21 mouse cellular contexts compared by ENCODE assay signal in genomic region chr12:25011733-25012367, GRCm38 (mm10). TPM values are rescaled to one million over a fixed set of nuclear protein-coding genes. Genes with fewer than 3 reads are reported as not detected.
DNase-seq lines count a peak whose midpoint lies in the region; ATAC-seq and TF ChIP-seq lines count a peak whose summit lies in the region.
"Had no signal": no experiment of that assay in that cellular context is flagged by ENCODE, and none has a peak within 500 bp of the region (broad histone marks: within the 10 kb centered on the region; RNA-seq: fewer than 3 reads in every experiment).

No protein-coding gene starts in this region.

- peak; percentile 79 for DNase-seq in heart, adult 11 months
- DNase-seq in heart, adult 18-20 months, result no peak
- no peak for DNase-seq in lung, postnatal 25 days (ENCODE audit: low spot score)
- peak; percentile 70 for DNase-seq in stomach, postnatal 0 days (ENCODE audit: low spot score)
- peak; percentile 49 for DNase-seq in thymus, postnatal 4 days
- DNase-seq in kidney, postnatal 4 days, result no peak
- no peak for DNase-seq in left cerebral cortex, postnatal 25 days (ENCODE audit: low spot score in 2 of 2)
- DNase-seq: adrenal gland, adult 8-10 months; cerebellum, postnatal 10 days; embryo, embryonic 11 days; heart, postnatal 4 days; kidney, adult 8-10 months; kidney, postnatal 36 days; midbrain, embryonic 14.5 days; spleen, adult 18-20 months had no signal

- no peak overlapping the region for H3K9ac ChIP-seq in lung, embryonic 16.5 days (ENCODE audit: low read length)
- no peak overlapping the region for H3K9ac ChIP-seq in stomach, postnatal 0 days (ENCODE audit: low read length)
- H3K9ac ChIP-seq: heart, embryonic 12.5 days; hindbrain, embryonic 15.5 days; limb, embryonic 13.5 days; liver, embryonic 14.5 days had no signal

- no peak overlapping the region for H3K4me3 ChIP-seq in lung, embryonic 16.5 days (ENCODE audit: low read length)
- H3K4me3 ChIP-seq in stomach, postnatal 0 days (ENCODE audit: low read depth, low read length), result no peak overlapping the region
- H3K4me3 ChIP-seq: heart, embryonic 12.5 days; hindbrain, embryonic 15.5 days; limb, embryonic 13.5 days had no signal

- TF ChIP-seq CTCF in stomach, postnatal 0 days (IDR thresholded peaks at IDR 0.05; ENCODE audit: low read depth), result no peak

- peak; percentile 60; the same call in 1 of the 2 replicates for ATAC-seq in lung, embryonic 16.5 days (ENCODE audit: low read depth)
- peak; percentile 74 for ATAC-seq in stomach, postnatal 0 days (ENCODE audit: low FRiP score, low TSS enrichment)
- ATAC-seq: forebrain, embryonic 16.5 days had no signal

- H3K9me3 ChIP-seq in lung, embryonic 16.5 days (ENCODE audit: control insufficient read depth, low read length), result no peaks in the 10 kb centered on the region
- no peaks in the 10 kb centered on the region for H3K9me3 ChIP-seq in stomach, postnatal 0 days (ENCODE audit: control insufficient read depth, low read length)
- H3K9me3 ChIP-seq: heart, embryonic 12.5 days; hindbrain, embryonic 15.5 days; limb, embryonic 13.5 days had no signal

- TF ChIP-seq EP300 in stomach, postnatal 0 days (optimal IDR thresholded peaks at IDR 0.05), result no peak

- intact Hi-C loops in left cerebral cortex, postnatal 25 days (cut with DNase I), result no loop called here

- no peak overlapping the region for H3K27ac ChIP-seq in lung, embryonic 16.5 days (ENCODE audit: low read length)
- H3K27ac ChIP-seq in stomach, postnatal 0 days (replicated peaks), result peak overlapping the region; percentile 56
- H3K27ac ChIP-seq: hindbrain, embryonic 15.5 days; limb, embryonic 13.5 days; liver, embryonic 14.5 days had no signal

- 50% methylated on average over 15 of the region's 15 CpGs for WGBS in lung, embryonic 16.5 days
- 53% methylated on average over 15 of the region's 15 CpGs for WGBS in stomach, postnatal 0 days

- H3K4me2 ChIP-seq in lung, embryonic 16.5 days (ENCODE audit: low read depth, low read length), result no peak overlapping the region; the same call in 1 of the 2 replicates
- no peak overlapping the region for H3K4me2 ChIP-seq in stomach, postnatal 0 days (replicated peaks; ENCODE audit: low read depth)
- H3K4me2 ChIP-seq: heart, embryonic 12.5 days; hindbrain, embryonic 15.5 days; limb, embryonic 13.5 days had no signal

- H3K4me1 ChIP-seq in lung, embryonic 16.5 days (replicated peaks; ENCODE audit: control insufficient read depth, insufficient read depth, low read length), result no peaks in the 10 kb centered on the region
- no peaks in the 10 kb centered on the region for H3K4me1 ChIP-seq in stomach, postnatal 0 days (replicated peaks; ENCODE audit: control insufficient read depth, insufficient read depth)
- H3K4me1 ChIP-seq: hindbrain, embryonic 15.5 days; limb, embryonic 13.5 days had no signal

- H3K36me3 ChIP-seq in lung, embryonic 16.5 days (ENCODE audit: control insufficient read depth, insufficient read depth, low read length), result peaks cover 32% of the 10 kb centered on the region
- H3K36me3 ChIP-seq in stomach, postnatal 0 days (ENCODE audit: control insufficient read depth, insufficient read depth, low read length), result peaks cover 34% of the 10 kb centered on the region

- no peaks in the 10 kb centered on the region for H3K27me3 ChIP-seq in lung, embryonic 16.5 days (ENCODE audit: control insufficient read depth, insufficient read depth, low read depth, low read length)
- no peaks in the 10 kb centered on the region for H3K27me3 ChIP-seq in stomach, postnatal 0 days (ENCODE audit: control insufficient read depth, insufficient read depth, low read length)
- H3K27me3 ChIP-seq: heart, embryonic 12.5 days; hindbrain, embryonic 15.5 days; limb, embryonic 13.5 days had no signal

RNA-seq across cellular contexts. Expression of gene Kidins220, which starts 37.1 kb away (rescaled TPM):
- total RNA-seq in heart, adult 18-20 months (2021), result 10 to 100 TPM; 63.4 to 67.4 TPM
- 22.3 and 23.9 TPM in 2 replicates for polyA plus RNA-seq in lung, embryonic 16.5 days (2015; fragmentation: Nextera tagmentation; extraction: Ambion mirVana)
- polyA plus RNA-seq in stomach, postnatal 0 days (2015; fragmentation: Nextera tagmentation; extraction: Ambion mirVana), result 9.1 and 9.9 TPM in 2 replicates
- 100 to 1,000 TPM; 286 to 300 TPM for total RNA-seq in left cerebral cortex, postnatal 25 days (2021)

Comparison
In these comparisons a context has a peak if more than half of its experiments do, and no peak if none do; other contexts are left out.
1. DNase-seq: peak in heart, adult 11 months (single experiment), stomach, postnatal 0 days (single experiment) and thymus, postnatal 4 days (single experiment); none in heart, adult 18-20 months (0 of 2), lung, postnatal 25 days (single experiment), kidney, postnatal 4 days (0 of 2) and left cerebral cortex, postnatal 25 days (0 of 2).
2. RNA of gene Kidins220, which starts 37.1 kb away (total RNA-seq): 286 to 300 TPM in left cerebral cortex, postnatal 25 days; 63.4 to 67.4 TPM in heart, adult 18-20 months; every median in the first group is over 4 times any median in the second.